Mouse (Mus musculus): Measurements from ENCODE around the gene Cds1. TPM values are rescaled to one million over a fixed set of nuclear protein-coding genes. Genes with fewer than 3 reads are reported as not detected.

Gene Cds1
- under 1 TPM in 1 of 2 experiments, not detected in 1; 0.17 TPM for total RNA-seq (2023)

DNA sequence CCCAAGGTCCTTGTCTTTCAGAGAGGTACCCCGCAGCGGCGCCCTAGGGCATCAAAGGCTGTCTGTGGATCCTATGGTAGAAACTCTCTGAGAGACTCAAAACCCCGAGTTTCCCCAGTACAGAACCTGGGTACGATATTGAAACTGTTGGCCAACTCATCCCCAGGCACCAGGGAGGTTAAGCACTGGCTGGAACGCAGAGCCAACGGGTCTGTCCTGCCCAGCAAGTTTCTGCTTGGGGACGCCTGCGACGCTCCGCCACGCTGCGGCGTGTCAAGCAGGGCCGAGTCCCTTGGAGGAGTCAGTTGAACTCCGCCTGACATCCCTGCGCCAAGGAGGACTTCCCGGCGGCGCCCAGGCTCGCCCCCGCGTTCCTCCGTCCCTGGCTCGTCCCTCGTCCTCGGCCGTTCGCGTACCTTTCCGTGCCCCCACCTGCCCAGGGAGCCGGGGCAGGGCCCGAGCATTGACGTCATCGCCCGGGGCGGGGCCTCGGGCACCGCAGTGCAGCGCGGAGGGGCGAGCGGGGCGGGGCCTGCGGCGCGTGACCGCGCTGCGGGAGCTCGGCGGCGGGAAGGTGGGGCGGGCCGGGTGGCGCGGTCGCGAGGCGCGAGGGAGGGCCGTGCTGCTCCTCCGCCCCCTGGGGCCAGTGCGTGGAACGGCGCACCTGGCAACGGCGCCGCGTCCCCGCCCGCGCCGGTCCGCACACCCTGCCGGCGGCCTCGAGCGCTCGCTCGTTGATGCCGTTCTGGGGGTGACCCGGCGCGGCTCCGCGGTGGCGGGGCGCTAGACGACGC lies at the start of gene Cds1:
Gene Cds1 (plus strand): TSS at position 577 of the 794 bp plus-strand sequence.

Other genes with a start within 250 kb of the Cds1 start
- not detected for gene Nkx6-1, start 100.1 kb upstream of the Cds1 start, total RNA-seq (2023)

Data from T-cell, adult 66 days (primary cell).